Comparison of ENCODE assay signal across 8 mouse cellular contexts in genomic region chr2:152951065-152951849, GRCm38 (mm10). TPM values are rescaled to one million over a fixed set of nuclear protein-coding genes. Genes with fewer than 3 reads are reported as not detected.
DNase-seq lines count a peak whose midpoint lies in the region; ATAC-seq and TF ChIP-seq lines count a peak whose summit lies in the region.

Dusp15 (minus strand) TSS chr2:152951698.

- peak within 1 kb of the TSS; percentile 71 for H3K27ac ChIP-seq in midbrain, postnatal 0 days (ENCODE audit: low read depth, low read length)

- peaks cover 24% of the 10 kb centered on the region for H3K4me1 ChIP-seq in megakaryocyte, embryonic 14.5 days
- peaks cover 6% of the 10 kb centered on the region; the same call in 1 of the 2 replicates for H3K4me1 ChIP-seq in midbrain, postnatal 0 days (ENCODE audit: insufficient read depth, low read length)

- peak; percentile 41 for DNase-seq in embryo, embryonic 9.5 days (ENCODE audit: extremely low spot score)
- DNase-seq in heart, postnatal 4 days: peak; percentile 29
- peak; percentile 60 to 64 for DNase-seq in left cerebral cortex, adult 18-20 months (ENCODE audit: low spot score in 2 of 2)
- peak; percentile 75 for DNase-seq in midbrain, postnatal 0 days (ENCODE audit: low spot score)
- DNase-seq in thymus, postnatal 10 days (ENCODE audit: low spot score in 2 of 2): peak; percentile 12 to 33
- DNase-seq in gastrocnemius, adult 8-10 months (ENCODE audit: low spot score in 2 of 2): no peak

- ATAC-seq in megakaryocyte, adult 5-6 weeks (ENCODE audit: poor library complexity, severe bottlenecking): no peak
- ATAC-seq in midbrain, postnatal 0 days (ENCODE audit: low FRiP score): peak; percentile 79

- no peaks in the 10 kb centered on the region for H3K36me3 ChIP-seq in megakaryocyte, embryonic 14.5 days (replicated peaks; ENCODE audit: low read length)
- H3K36me3 ChIP-seq in midbrain, postnatal 0 days (ENCODE audit: insufficient read depth, low read length): no peaks in the 10 kb centered on the region

- no peaks in the 10 kb centered on the region for H3K9me3 ChIP-seq in megakaryocyte, embryonic 14.5 days
- no peaks in the 10 kb centered on the region for H3K9me3 ChIP-seq in midbrain, postnatal 0 days (ENCODE audit: low read length)

- under 1% methylated on average over 45 of the region's 54 CpGs for WGBS in midbrain, postnatal 0 days

- H3K9ac ChIP-seq in midbrain, postnatal 0 days (replicated peaks; ENCODE audit: low read length, poor library complexity, severe bottlenecking): peak within 1 kb of the TSS; percentile 95

- H3K4me3 ChIP-seq in megakaryocyte, embryonic 14.5 days (replicated peaks): peak within 1 kb of the TSS; percentile 88
- peak within 1 kb of the TSS; percentile 74 for H3K4me3 ChIP-seq in midbrain, postnatal 0 days (ENCODE audit: low read depth, low read length)

- peaks cover 91% of the 10 kb centered on the region for H3K27me3 ChIP-seq in megakaryocyte, embryonic 14.5 days (replicated peaks)
- H3K27me3 ChIP-seq in midbrain, postnatal 0 days (ENCODE audit: insufficient read depth, low read length): no peaks in the 10 kb centered on the region; the same call in 1 of the 2 replicates

- TF ChIP-seq CTCF in midbrain, postnatal 0 days (IDR thresholded peaks at IDR 0.05): peak; percentile 48

- H3K4me2 ChIP-seq in midbrain, postnatal 0 days (ENCODE audit: low read depth, low read length, poor library complexity, severe bottlenecking): peak within 1 kb of the TSS; percentile 87

RNA-seq across cellular contexts. Expression of gene Dusp15, which starts in this region (rescaled TPM):
- polyA plus RNA-seq in megakaryocyte, embryonic 14.5 days (2012; ENCODE audit: insufficient read depth, low replicate concordance): 1.0 TPM in 1 of 2 replicates, not detected in the other
- not detected in 2 replicates for total RNA-seq in megakaryocyte, adult 5-6 weeks (2015)
- total RNA-seq in megakaryocyte, adult 5-6 weeks (2017): not detected in 2 replicates
- under 1 TPM; 0.10 to 0.41 TPM for total RNA-seq in heart, postnatal 4 days (2021)
- total RNA-seq in left cerebral cortex, adult 18-20 months (2021): 10 to 100 TPM; 16.2 to 18.2 TPM
- total RNA-seq in midbrain, postnatal 0 days (2014; rRNA removed): 44.9 and 47.1 TPM in 2 replicates
- 24.6 and 25.2 TPM in 2 replicates for polyA plus RNA-seq in midbrain, postnatal 0 days (2015; fragmentation: Nextera tagmentation; extraction: Ambion mirVana)
- under 1 TPM in 3 of 4 experiments, not detected in 1; 0.16 to 0.62 (median 0.39) TPM for total RNA-seq in gastrocnemius, adult 8-10 months (2022)

Comparison
In these comparisons a context has a peak if more than half of its experiments do, and no peak if none do; other contexts are left out.
1. RNA of gene Dusp15 (total RNA-seq): 44.9 to 47.1 TPM in midbrain, postnatal 0 days and 16.2 to 18.2 TPM in left cerebral cortex, adult 18-20 months; 0.10 to 0.41 TPM in heart, postnatal 4 days, 0.16 to 0.62 TPM in gastrocnemius, adult 8-10 months and not detected in megakaryocyte, adult 5-6 weeks; every median in the first group is over 10 times any median in the second.
2. RNA of gene Dusp15 (polyA plus RNA-seq): 24.6 to 25.2 TPM in midbrain, postnatal 0 days; 1.0 TPM in megakaryocyte, embryonic 14.5 days; every median in the first group is over 10 times any median in the second.
3. Peak in DNase-seq in heart, postnatal 4 days; RNA of the gene not detected or under 1 TPM.
4. DNase-seq: peak in embryo, embryonic 9.5 days (single experiment), left cerebral cortex, adult 18-20 months (2 of 2), midbrain, postnatal 0 days (single experiment) and thymus, postnatal 10 days (2 of 2); none in gastrocnemius, adult 8-10 months (0 of 2).